Mouse (Mus musculus): ENCODE measurements at regions not wholly inside any gene's neighbourhood (a gene's known extent, or its start where the extent isn't known, plus 50 kb on each side); places are given as distances from the start of the nearest gene placed in this dataset.

- no peak for DNase-seq
Measured at GRCm38 (mm10) chr13:37503898-37504297, 158.9 kb downstream of the Ly86 start.

DNA sequence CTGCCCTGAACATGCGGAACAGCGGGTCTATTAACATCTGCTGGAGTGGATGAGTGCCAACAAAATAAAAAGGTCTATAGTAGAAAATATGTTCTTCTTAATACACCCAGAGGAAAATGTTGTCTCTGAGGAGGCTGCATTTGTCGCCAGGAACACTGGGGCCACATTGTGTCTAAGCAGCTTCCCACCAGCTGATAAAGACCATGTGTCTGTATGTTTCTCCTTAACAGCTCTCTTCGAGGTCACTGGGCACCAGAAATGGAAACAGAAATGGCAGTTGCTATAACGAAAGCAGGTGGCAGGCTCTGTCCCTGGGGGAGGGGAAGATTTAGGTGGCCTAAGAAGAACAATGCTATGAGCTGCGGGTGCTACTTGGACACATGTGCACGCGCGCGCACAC lies 159.4 kb downstream of the Ly86 start:
- DNase-seq: no peak

GRCm38 (mm10) chr13:37505617-37506016 lies 160.6 kb downstream of the Ly86 start:
- no peak for DNase-seq

DNA sequence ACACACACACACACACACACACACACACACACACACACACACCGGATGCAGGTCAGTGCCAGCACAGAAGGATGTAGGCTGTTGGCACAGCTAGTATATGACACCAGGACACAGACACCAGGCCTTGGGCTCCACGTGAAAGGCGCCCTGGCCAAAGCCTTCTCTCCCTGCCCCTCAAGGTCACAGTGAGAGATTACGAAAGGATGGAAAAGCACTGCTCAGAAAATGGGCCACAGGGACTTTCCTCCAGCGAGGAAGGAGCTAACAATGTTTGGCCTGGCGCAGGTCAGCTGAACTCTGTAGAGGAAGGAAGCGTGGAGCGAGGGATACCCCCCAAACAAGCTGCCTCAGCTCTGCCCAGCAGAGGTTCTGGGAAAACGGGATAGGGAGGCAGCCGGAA lies 161.0 kb downstream of the Ly86 start:
- peak; percentile 45 to 57 for DNase-seq

DNA sequence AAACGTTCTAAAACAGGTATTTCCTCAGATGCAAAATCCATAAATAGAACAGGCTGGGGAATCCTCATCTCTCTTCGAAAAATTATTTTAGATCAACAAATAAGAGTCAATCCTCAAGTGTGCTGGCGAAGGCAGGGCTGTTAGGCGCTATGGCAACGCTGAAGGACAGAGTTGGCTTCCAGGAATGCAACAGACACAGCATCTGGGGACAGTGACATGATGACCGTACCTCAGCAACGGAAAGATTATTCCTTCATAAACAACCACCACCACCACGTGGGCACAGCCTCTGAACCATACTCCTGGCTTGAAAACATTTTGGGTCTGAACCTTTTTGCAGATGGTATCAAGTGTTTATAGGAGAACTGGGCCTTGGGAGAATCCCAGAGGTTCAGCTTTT lies 161.7 kb downstream of the Ly86 start:
- DNase-seq: no peak

GRCm38 (mm10) chr13:37507146-37507545 lies 162.1 kb downstream of the Ly86 start:
- peak; percentile 53 to 68 for DNase-seq

DNA sequence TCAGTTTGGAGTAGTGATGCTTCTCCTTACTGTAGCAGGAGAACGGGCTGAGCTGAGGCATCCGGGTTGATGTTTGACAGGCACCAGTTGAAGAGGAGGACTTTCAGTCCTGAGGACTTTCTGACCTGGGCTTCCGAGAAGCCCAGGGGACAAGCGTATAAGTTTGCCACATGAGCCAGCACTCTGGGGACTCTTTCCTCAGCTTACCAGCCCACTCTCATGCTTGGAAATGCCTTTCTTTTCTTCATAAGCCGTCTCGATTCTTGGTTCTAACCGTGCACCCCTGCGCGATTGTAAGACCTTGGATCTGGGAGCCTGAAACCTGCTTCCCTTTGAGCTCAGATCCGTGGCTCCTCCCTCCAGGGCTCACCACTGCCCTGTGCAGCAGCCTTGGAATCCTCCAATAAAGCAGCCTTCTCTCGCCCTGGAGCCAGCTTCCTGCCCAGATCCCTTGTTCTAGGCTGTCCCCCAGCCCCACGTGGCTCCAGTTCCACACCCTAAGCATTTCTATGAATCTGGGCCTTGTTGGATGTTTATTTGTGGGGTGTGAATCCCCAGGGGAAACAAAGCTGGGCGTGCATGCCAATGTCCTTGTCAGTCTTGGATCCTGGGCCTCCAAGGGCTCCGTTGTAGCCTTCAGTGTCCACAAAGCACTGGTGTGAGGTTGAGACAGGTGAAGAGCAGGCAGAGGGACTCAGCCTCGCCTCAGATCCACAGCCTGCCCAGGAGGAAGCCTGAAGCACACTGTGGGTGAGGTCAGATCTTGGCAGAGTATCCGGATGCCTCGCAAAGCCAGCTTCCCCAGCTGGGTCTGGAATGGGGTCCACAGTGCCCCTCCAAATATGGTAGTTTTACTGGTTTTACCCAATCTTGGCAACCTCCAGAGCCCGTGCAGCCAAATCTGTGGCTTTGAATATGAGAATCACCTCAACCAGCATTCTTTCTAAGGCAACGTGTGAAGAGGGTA lies 163.7 kb downstream of the Ly86 start:
- peak; percentile 31 to 58 for DNase-seq

GRCm38 (mm10) chr13:37509352-37509851 lies 164.4 kb downstream of the Ly86 start:
- DNase-seq: peak; percentile 41 to 53

- DNase-seq: no peak
Measured at GRCm38 (mm10) chr13:37510511-37510910, 165.5 kb downstream of the Ly86 start.

DNA sequence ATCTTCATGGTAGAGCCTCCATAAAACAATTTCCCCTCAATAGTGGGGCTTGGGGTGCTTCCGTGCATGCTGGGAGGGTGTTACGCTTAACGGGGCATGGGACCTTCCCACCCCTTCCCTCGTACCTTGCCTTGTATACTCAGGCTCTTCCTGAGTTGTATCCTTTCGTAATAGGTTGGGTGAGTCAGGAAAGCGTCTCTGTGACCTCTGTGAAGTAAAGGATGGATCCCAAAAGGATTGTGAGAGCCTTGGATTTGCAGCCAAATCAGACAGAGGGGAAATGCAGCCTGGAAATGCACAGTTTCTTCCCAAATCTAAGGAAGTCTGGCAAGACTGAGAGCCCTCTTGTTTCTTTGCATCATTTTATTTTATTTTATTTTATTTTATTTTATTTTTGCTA lies 166.0 kb downstream of the Ly86 start:
- DNase-seq: no peak

DNA sequence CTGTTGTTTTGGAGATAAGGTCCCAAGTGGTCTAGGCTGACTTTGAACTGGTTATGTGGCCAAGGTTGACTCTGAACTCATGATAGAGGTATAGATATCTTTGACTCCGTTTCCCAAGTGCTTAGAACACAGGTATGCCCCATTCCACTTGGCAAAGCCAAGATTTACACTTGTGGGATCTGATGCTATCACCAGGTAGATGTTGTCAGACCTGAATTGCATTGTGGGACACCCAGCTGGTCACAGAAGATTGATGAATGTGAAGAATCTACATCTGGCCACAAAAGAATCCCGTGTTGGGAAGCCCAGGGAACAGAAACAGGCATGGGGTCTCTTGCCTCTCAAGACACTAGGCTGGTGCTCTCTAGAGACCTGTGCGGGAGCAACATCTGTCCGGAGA lies 166.4 kb downstream of the Ly86 start:
- no peak for DNase-seq

DNA sequence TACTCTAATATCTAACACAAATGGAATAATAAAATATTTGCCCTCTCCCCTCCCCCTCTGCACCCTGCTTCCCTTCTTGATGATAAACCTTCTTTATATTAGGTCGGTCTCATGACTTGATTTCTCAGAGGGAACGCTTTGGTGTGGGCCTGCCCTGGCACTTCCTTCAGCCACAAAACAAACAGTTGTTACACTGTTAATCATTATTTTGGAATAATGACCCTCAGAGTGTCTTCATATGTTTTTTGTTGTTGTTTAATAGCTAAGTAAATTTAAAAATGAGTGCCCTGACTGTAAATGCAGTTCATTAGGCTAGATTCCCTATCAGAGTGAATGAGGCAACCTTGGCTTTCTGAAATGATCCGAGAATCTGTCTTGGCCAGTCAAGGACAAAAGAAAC lies 167.8 kb downstream of the Ly86 start:
- no peak for DNase-seq

GRCm38 (mm10) chr13:37513206-37513904 lies 168.3 kb downstream of the Ly86 start:
- DNase-seq: no peak

DNA sequence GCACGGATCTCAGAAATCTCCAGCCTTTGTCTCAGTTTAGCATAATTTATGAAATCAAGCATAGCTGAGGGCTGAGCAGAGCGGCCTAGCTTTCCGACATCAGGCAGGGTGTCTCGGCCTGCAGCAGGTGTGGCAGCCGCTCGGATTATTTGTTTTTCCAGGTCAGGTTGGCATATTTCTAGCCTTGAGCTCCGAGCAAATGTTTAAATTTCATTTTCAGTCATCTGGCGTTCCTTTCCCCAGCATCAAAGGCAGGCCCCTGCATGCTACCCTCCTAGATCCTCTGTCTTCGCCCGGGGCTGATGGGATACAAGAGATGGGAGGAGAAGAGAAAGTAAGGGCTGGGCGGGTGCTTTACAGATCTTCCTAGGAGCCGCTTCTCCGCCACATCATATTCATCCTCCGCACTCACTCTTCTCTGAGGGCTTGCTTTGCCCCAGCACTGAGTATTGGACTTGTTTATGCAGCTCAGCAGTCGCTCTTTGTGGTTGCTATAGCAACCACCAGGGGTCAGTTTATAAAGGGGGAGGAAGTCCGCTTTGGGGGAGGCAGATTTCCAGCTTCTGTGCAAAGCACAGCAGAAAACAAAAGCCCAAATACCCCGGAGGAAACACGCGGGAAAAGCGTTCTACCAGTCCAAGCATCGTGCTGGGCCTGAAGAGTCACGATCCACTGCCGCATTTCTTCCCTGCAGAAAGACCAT lies 169.0 kb downstream of the Ly86 start:
- peak; percentile 58 to 75 for DNase-seq

DNA sequence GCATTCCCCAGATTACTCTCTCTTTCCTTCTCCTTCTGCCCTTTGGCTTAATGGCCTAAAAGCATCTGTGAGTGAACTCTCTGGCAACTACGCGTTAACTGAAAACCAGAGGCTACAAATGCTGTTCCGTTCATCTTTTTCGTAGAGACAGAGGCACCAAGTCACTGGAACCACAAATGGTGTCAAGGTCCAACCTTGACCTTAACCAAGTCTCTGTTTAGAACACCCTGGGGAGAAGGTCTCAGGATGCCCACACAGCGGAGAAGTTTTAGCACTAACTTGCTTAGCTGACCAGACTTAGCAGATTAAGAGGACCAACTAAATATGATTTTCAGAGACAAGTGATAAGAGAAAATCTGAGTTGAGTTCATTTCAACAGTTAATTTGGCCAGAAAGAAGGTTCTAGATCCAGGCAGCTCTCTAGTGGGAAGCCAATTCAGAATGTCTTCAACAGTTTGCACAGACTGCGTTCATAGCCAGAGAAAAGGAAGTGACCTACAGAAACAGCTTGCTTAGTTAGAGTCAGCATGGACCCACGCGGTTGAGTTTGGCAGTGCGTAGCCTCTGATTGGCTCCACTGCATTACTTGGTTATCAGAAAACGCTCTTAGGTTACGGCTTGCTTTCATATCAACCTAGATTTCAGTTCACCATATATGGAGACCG lies 169.8 kb downstream of the Ly86 start:
- DNase-seq: no peak

DNA sequence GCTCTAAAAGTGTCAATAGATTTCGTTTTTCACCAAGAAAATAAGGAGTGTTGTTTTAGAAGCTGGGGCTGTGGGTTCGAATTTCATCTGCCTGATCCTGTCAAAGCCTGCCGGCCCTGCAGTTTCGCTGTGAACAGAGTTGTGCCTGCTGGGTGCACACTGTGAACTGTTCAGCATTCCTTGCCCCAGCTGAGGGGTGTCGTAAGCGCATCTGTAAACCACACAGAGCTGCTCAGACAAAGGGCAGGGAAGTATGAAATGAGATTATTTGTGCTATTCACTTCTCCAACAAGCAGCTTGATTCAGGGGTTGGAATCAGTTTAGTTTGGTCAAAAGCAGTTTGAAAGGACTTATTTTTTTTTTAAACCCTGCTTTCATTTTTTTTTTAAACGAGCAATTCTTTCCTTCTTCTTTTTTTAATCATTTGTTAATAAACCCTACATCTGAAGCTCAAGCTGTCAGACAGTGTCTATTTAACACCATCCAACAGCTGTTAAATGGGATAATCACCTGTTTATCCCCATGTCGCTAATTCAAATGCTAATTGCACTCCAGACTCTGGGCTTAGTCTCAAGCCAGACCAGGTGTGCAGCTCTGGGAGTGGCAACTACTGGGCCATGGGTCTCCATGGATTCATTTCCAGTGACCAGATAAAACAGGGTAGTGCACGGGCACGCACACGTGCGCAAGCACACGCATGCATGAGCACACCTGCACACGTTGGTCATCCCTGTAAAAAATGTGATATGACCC lies 172.2 kb downstream of the Ly86 start:
- no peak for DNase-seq

GRCm38 (mm10) chr13:37519948-37520347 lies 174.9 kb downstream of the Ly86 start:
- no peak for DNase-seq

- no peak for DNase-seq
Measured at GRCm38 (mm10) chr13:37525097-37525726, 180.2 kb downstream of the Ly86 start.

GRCm38 (mm10) chr13:37526102-37526501 lies 181.1 kb downstream of the Ly86 start:
- DNase-seq: no peak

- peak in 1 of 2 experiments; percentile 41 for DNase-seq
Measured at GRCm38 (mm10) chr13:37528380-37528779, 183.4 kb downstream of the Ly86 start.

GRCm38 (mm10) chr13:37528876-37529275 lies 183.9 kb downstream of the Ly86 start:
- DNase-seq: no peak
